Mouse (Mus musculus): Measurements from ENCODE around the gene Zfand2b. TPM values are rescaled to one million over a fixed set of nuclear protein-coding genes. Genes with fewer than 3 reads are reported as not detected.
A peak's percentile ranks its signal among the peaks of the same experiment; 100 is the strongest.

Gene Zfand2b
- polyA plus RNA-seq, 1 experiment from 2014 or later, result 37.6 TPM

- ATAC-seq (ENCODE audit: low read depth) (no peak), DNase-seq (ENCODE audit: low spot score) (no peak)
- WGBS, result 81% methylated on average over 4 of the region's 4 CpGs
- Histone ChIP-seq H3K27me3 (replicated peaks; ENCODE audit: control insufficient read depth, insufficient read depth, low read length) (no peaks in the 10 kb centered on the region), H3K4me3 (ENCODE audit: low read depth, low read length) (no peak overlapping the region), H3K4me2 (ENCODE audit: low read depth, low read length) (no peak overlapping the region), H3K9ac (ENCODE audit: low read depth, low read length) (no peak overlapping the region), H3K27ac (replicated peaks; ENCODE audit: low read depth, low read length) (no peak overlapping the region), H3K9me3 (ENCODE audit: control insufficient read depth, low read length) (no peaks in the 10 kb centered on the region), H3K4me1 (ENCODE audit: control insufficient read depth, insufficient read depth, low read length) (peaks cover 6% of the 10 kb centered on the region), H3K36me3 (ENCODE audit: control insufficient read depth, insufficient read depth, low read length) (peaks cover 59% of the 10 kb centered on the region)
Measured at GRCm38 (mm10) chr1:75181377-75181870, 13.0 kb downstream of the Zfand2b start.

- WGBS, result 49% methylated on average over 4 of the region's 4 CpGs
- no peak for DNase-seq (ENCODE audit: low spot score)
- no peak for ATAC-seq (ENCODE audit: low read depth)
- Histone ChIP-seq H3K4me2 (ENCODE audit: low read depth, low read length) (no peak overlapping the region), H3K36me3 (ENCODE audit: control insufficient read depth, insufficient read depth, low read length) (peaks cover 59% of the 10 kb centered on the region), H3K9ac (ENCODE audit: low read depth, low read length) (no peak overlapping the region), H3K27me3 (replicated peaks; ENCODE audit: control insufficient read depth, insufficient read depth, low read length) (no peaks in the 10 kb centered on the region), H3K9me3 (ENCODE audit: control insufficient read depth, low read length) (no peaks in the 10 kb centered on the region), H3K27ac (replicated peaks; ENCODE audit: low read depth, low read length) (no peak overlapping the region), H3K4me3 (ENCODE audit: low read depth, low read length) (no peak overlapping the region), H3K4me1 (ENCODE audit: control insufficient read depth, insufficient read depth, low read length) (peaks cover 6% of the 10 kb centered on the region)
Measured at GRCm38 (mm10) chr1:75182160-75182559, 13.7 kb downstream of the Zfand2b start.

- no peaks in the 10 kb centered on the region for H3K9me3 ChIP-seq (ENCODE audit: control insufficient read depth, low read length)
- 93% methylated on average over 11 of the region's 11 CpGs for WGBS
- DNase-seq (ENCODE audit: low spot score), result no peak
- no peaks in the 10 kb centered on the region for H3K27me3 ChIP-seq (replicated peaks; ENCODE audit: control insufficient read depth, insufficient read depth, low read length)
- no peak overlapping the region for H3K4me3 ChIP-seq (ENCODE audit: low read depth, low read length)
- no peak overlapping the region for H3K9ac ChIP-seq (ENCODE audit: low read depth, low read length)
- ATAC-seq (ENCODE audit: low read depth), result no peak
- H3K36me3 ChIP-seq (ENCODE audit: control insufficient read depth, insufficient read depth, low read length), result peaks cover 74% of the 10 kb centered on the region
- no peak overlapping the region for H3K27ac ChIP-seq (replicated peaks; ENCODE audit: low read depth, low read length)
- peaks cover 2% of the 10 kb centered on the region; the same call in 1 of the 2 replicates for H3K4me1 ChIP-seq (ENCODE audit: control insufficient read depth, insufficient read depth, low read length)
- H3K4me2 ChIP-seq (ENCODE audit: low read depth, low read length), result no peak overlapping the region
Measured at GRCm38 (mm10) chr1:75185495-75185894, 17.0 kb downstream of the Zfand2b start.

GRCm38 (mm10) chr1:75187126-75187525 lies 18.7 kb downstream of the Zfand2b start:
- H3K27me3 ChIP-seq (replicated peaks; ENCODE audit: control insufficient read depth, insufficient read depth, low read length), result no peaks in the 10 kb centered on the region
- no peak overlapping the region for H3K27ac ChIP-seq (replicated peaks; ENCODE audit: low read depth, low read length)
- ATAC-seq (ENCODE audit: low read depth) (no peak), DNase-seq (ENCODE audit: low spot score) (peak; percentile 47)
- H3K9me3 ChIP-seq (ENCODE audit: control insufficient read depth, low read length), result no peaks in the 10 kb centered on the region
- peaks cover 11% of the 10 kb centered on the region for H3K4me1 ChIP-seq (ENCODE audit: control insufficient read depth, insufficient read depth, low read length)
- H3K4me3 ChIP-seq (ENCODE audit: low read depth, low read length), result no peak overlapping the region
- no peak overlapping the region for H3K9ac ChIP-seq (ENCODE audit: low read depth, low read length)
- H3K4me2 ChIP-seq (ENCODE audit: low read depth, low read length), result no peak overlapping the region
- peaks cover 67% of the 10 kb centered on the region for H3K36me3 ChIP-seq (ENCODE audit: control insufficient read depth, insufficient read depth, low read length)

- WGBS, result 94% methylated on average over 2 of the region's 2 CpGs
- H3K4me1 ChIP-seq (ENCODE audit: control insufficient read depth, insufficient read depth, low read length), result peaks cover 13% of the 10 kb centered on the region
- peaks cover 58% of the 10 kb centered on the region for H3K36me3 ChIP-seq (ENCODE audit: control insufficient read depth, insufficient read depth, low read length)
- ATAC-seq (ENCODE audit: low read depth) (no peak), DNase-seq (ENCODE audit: low spot score) (no peak)
- no peaks in the 10 kb centered on the region for H3K27me3 ChIP-seq (replicated peaks; ENCODE audit: control insufficient read depth, insufficient read depth, low read length)
- no peaks in the 10 kb centered on the region for H3K9me3 ChIP-seq (ENCODE audit: control insufficient read depth, low read length)
- no peak overlapping the region for H3K27ac ChIP-seq (replicated peaks; ENCODE audit: low read depth, low read length)
- no peak overlapping the region for H3K9ac ChIP-seq (ENCODE audit: low read depth, low read length)
- no peak overlapping the region for H3K4me2 ChIP-seq (ENCODE audit: low read depth, low read length)
- no peak overlapping the region for H3K4me3 ChIP-seq (ENCODE audit: low read depth, low read length)
Measured at GRCm38 (mm10) chr1:75187914-75188483, 19.6 kb downstream of the Zfand2b start.

GRCm38 (mm10) chr1:75190577-75190976 lies 22.1 kb downstream of the Zfand2b start:
- peaks cover 17% of the 10 kb centered on the region for H3K4me1 ChIP-seq (ENCODE audit: control insufficient read depth, insufficient read depth, low read length)
- 0 out of 2 replicates have a peak overlapping the region, but pooled peaks have one; percentile 77 for H3K4me3 ChIP-seq (ENCODE audit: low read depth, low read length)
- ATAC-seq (ENCODE audit: low read depth) (no peak), DNase-seq (ENCODE audit: low spot score) (no peak)
- no peak overlapping the region for H3K27ac ChIP-seq (replicated peaks; ENCODE audit: low read depth, low read length)
- no peaks in the 10 kb centered on the region for H3K27me3 ChIP-seq (replicated peaks; ENCODE audit: control insufficient read depth, insufficient read depth, low read length)
- peaks cover 44% of the 10 kb centered on the region for H3K36me3 ChIP-seq (ENCODE audit: control insufficient read depth, insufficient read depth, low read length)
- WGBS, result 62% methylated on average over 2 of the region's 2 CpGs
- H3K9ac ChIP-seq (ENCODE audit: low read depth, low read length), result peak overlapping the region; percentile 90; the same call in 1 of the 2 replicates
- H3K9me3 ChIP-seq (ENCODE audit: control insufficient read depth, low read length), result no peaks in the 10 kb centered on the region
- peak overlapping the region; percentile 91 for H3K4me2 ChIP-seq (ENCODE audit: low read depth, low read length)

GRCm38 (mm10) chr1:75191258-75191621 lies 22.8 kb downstream of the Zfand2b start:
- Histone ChIP-seq H3K9ac (ENCODE audit: low read depth, low read length) (peak overlapping the region; percentile 90), H3K27me3 (replicated peaks; ENCODE audit: control insufficient read depth, insufficient read depth, low read length) (no peaks in the 10 kb centered on the region), H3K4me1 (ENCODE audit: control insufficient read depth, insufficient read depth, low read length) (peaks cover 17% of the 10 kb centered on the region), H3K27ac (replicated peaks; ENCODE audit: low read depth, low read length) (peak overlapping the region; percentile 80), H3K4me2 (ENCODE audit: low read depth, low read length) (peak overlapping the region; percentile 91), H3K4me3 (ENCODE audit: low read depth, low read length) (peak overlapping the region; percentile 77), H3K36me3 (ENCODE audit: control insufficient read depth, insufficient read depth, low read length) (peaks cover 44% of the 10 kb centered on the region), H3K9me3 (ENCODE audit: control insufficient read depth, low read length) (no peaks in the 10 kb centered on the region)
- 38% methylated on average over 5 of the region's 5 CpGs for WGBS
- DNase-seq (ENCODE audit: low spot score), result no peak
- no peak for ATAC-seq (ENCODE audit: low read depth)

GRCm38 (mm10) chr1:75191622-75192402 lies 23.4 kb downstream of the Zfand2b start, which contains the start of the genes Ankzf1 and Atg9a:
Gene Ankzf1, plus strand, starts transcription at chr1:75192151.
Gene Atg9a, minus strand, starts transcription at chr1:75192196.
- ATAC-seq (ENCODE audit: low read depth) (peak; percentile 100), DNase-seq (ENCODE audit: low spot score) (peak; percentile 99)
- WGBS, result 0% methylated on average over 32 of the region's 56 CpGs
- no peaks in the 10 kb centered on the region for H3K9me3 ChIP-seq (ENCODE audit: control insufficient read depth, low read length)
- peak within 1 kb of the TSS; percentile 77 for H3K4me3 ChIP-seq (ENCODE audit: low read depth, low read length)
- peak within 1 kb of the TSS; percentile 90 for H3K9ac ChIP-seq (ENCODE audit: low read depth, low read length)
- H3K27ac ChIP-seq (replicated peaks; ENCODE audit: low read depth, low read length), result peak within 1 kb of the TSS; percentile 94
- peaks cover 44% of the 10 kb centered on the region for H3K36me3 ChIP-seq (ENCODE audit: control insufficient read depth, insufficient read depth, low read length)
- peak within 1 kb of the TSS; percentile 91 for H3K4me2 ChIP-seq (ENCODE audit: low read depth, low read length)
- H3K4me1 ChIP-seq (ENCODE audit: control insufficient read depth, insufficient read depth, low read length), result peaks cover 17% of the 10 kb centered on the region
- H3K27me3 ChIP-seq (replicated peaks; ENCODE audit: control insufficient read depth, insufficient read depth, low read length), result no peaks in the 10 kb centered on the region

All from embryonic facial prominence, embryonic 14.5 days (tissue).